Mouse (Mus musculus): ENCODE data around the gene Nmt1. TPM values are rescaled to one million over a fixed set of nuclear protein-coding genes. Genes with fewer than 3 reads are reported as not detected.

Gene Nmt1
- polyA plus RNA-seq, 1 experiment from 2014 or later: 32.1 TPM

DNA sequence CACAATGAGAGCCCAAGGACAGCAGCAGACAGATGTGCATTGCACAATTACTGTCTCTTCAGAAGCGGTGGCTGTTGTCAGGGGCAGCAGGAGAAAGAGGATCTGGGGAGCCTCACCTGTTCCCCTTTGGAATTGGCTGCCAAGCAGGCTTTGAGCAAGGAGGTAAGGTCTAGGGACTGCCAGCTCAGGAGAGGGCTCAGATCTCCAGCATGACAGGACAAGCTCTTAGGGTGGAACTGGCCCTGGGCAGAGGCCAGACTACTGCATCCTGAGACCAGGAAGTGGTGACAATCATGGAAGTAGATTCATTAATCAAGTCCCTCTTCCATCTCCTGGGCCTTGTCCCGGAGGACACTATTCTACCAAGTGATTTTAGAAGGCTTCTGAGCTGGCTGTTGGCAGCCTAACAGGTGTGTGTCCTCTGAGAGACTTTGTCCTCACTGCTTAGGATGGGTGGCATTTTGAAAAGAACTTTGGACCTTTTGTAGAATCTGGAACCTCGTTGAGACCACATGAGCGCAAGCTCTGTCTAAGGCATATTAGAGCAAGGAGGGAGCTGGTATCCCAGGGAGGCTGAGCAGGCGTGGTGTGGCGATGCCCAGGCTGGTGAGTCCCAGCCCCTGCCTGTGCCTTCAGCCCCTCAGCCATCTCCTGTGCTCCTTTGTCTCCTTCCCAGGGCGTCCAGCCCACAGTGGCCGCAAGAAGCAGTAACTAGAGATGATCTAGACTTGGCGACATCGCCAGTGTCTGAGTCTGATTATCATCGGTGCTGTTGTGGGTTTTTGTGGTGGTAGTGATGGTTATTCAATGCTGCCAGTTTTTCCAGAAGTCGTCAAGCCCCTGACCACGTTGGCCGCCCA is 38.4 kb downstream of the Nmt1 start:
- Histone ChIP-seq H3K4me1 (ENCODE audit: control insufficient read depth, low read depth, low read length) (no peaks in the 10 kb centered on the region), H3K27ac (ENCODE audit: low read length) (no peak overlapping the region), H3K4me2 (ENCODE audit: low read depth, low read length) (no peak overlapping the region), H3K9me3 (replicated peaks; ENCODE audit: control insufficient read depth, low read length) (no peaks in the 10 kb centered on the region), H3K9ac (ENCODE audit: low read depth, low read length) (no peak overlapping the region), H3K27me3 (ENCODE audit: control insufficient read depth, insufficient read depth, low read depth, low read length) (no peaks in the 10 kb centered on the region), H3K36me3 (ENCODE audit: control insufficient read depth, insufficient read depth) (peaks cover 56% of the 10 kb centered on the region), H3K4me3 (ENCODE audit: low read depth, low read length) (no peak overlapping the region)
- 86% methylated on average over 14 of the region's 14 CpGs for WGBS (ENCODE audit: insufficient replicate concordance)
- no peak for ATAC-seq (ENCODE audit: low read depth)

GRCm38 (mm10) chr11:103067051-103067361 is 39.0 kb downstream of the Nmt1 start:
- H3K36me3 ChIP-seq (ENCODE audit: control insufficient read depth, insufficient read depth): peaks cover 50% of the 10 kb centered on the region
- no peaks in the 10 kb centered on the region for H3K9me3 ChIP-seq (replicated peaks; ENCODE audit: control insufficient read depth, low read length)

GRCm38 (mm10) chr11:103067457-103068001 is 39.5 kb downstream of the Nmt1 start:
- peaks cover 49% of the 10 kb centered on the region for H3K36me3 ChIP-seq (ENCODE audit: control insufficient read depth, insufficient read depth)
- no peak for ATAC-seq (ENCODE audit: low read depth)

More at GRCm38 (mm10) chr11:103067051-103067361, 39.0 kb downstream of the Nmt1 start:
- H3K4me1 ChIP-seq (ENCODE audit: control insufficient read depth, low read depth, low read length): no peaks in the 10 kb centered on the region
- H3K27ac ChIP-seq (ENCODE audit: low read length): no peak overlapping the region
- H3K4me2 ChIP-seq (ENCODE audit: low read depth, low read length): no peak overlapping the region
- no peak overlapping the region for H3K9ac ChIP-seq (ENCODE audit: low read depth, low read length)
- no peak overlapping the region for H3K4me3 ChIP-seq (ENCODE audit: low read depth, low read length)
- no peaks in the 10 kb centered on the region for H3K27me3 ChIP-seq (ENCODE audit: control insufficient read depth, insufficient read depth, low read depth, low read length)
- ATAC-seq (ENCODE audit: low read depth): no peak
- 88% methylated on average over 6 of the region's 6 CpGs for WGBS (ENCODE audit: insufficient replicate concordance)

GRCm38 (mm10) chr11:103068272-103068671 is 40.3 kb downstream of the Nmt1 start:
- no peak overlapping the region for H3K27ac ChIP-seq (ENCODE audit: low read length)
- WGBS (ENCODE audit: insufficient replicate concordance): 93% methylated on average over 4 of the region's 4 CpGs
- H3K9me3 ChIP-seq (replicated peaks; ENCODE audit: control insufficient read depth, low read length): no peaks in the 10 kb centered on the region
- H3K4me1 ChIP-seq (ENCODE audit: control insufficient read depth, low read depth, low read length): no peaks in the 10 kb centered on the region
- no peak for ATAC-seq (ENCODE audit: low read depth)
- peaks cover 45% of the 10 kb centered on the region for H3K36me3 ChIP-seq (ENCODE audit: control insufficient read depth, insufficient read depth)
- H3K27me3 ChIP-seq (ENCODE audit: control insufficient read depth, insufficient read depth, low read depth, low read length): no peaks in the 10 kb centered on the region
- no peak overlapping the region for H3K9ac ChIP-seq (ENCODE audit: low read depth, low read length)
- H3K4me3 ChIP-seq (ENCODE audit: low read depth, low read length): no peak overlapping the region
- no peak overlapping the region for H3K4me2 ChIP-seq (ENCODE audit: low read depth, low read length)

More at GRCm38 (mm10) chr11:103067457-103068001, 39.5 kb downstream of the Nmt1 start:
- Histone ChIP-seq H3K27ac (ENCODE audit: low read length) (no peak overlapping the region), H3K4me1 (ENCODE audit: control insufficient read depth, low read depth, low read length) (no peaks in the 10 kb centered on the region), H3K9ac (ENCODE audit: low read depth, low read length) (no peak overlapping the region), H3K4me2 (ENCODE audit: low read depth, low read length) (no peak overlapping the region), H3K9me3 (replicated peaks; ENCODE audit: control insufficient read depth, low read length) (no peaks in the 10 kb centered on the region), H3K4me3 (ENCODE audit: low read depth, low read length) (no peak overlapping the region), H3K27me3 (ENCODE audit: control insufficient read depth, insufficient read depth, low read depth, low read length) (no peaks in the 10 kb centered on the region)
- WGBS (ENCODE audit: insufficient replicate concordance): 83% methylated on average over 8 of the region's 8 CpGs

GRCm38 (mm10) chr11:103068884-103069283 is 40.9 kb downstream of the Nmt1 start:
- H3K9me3 ChIP-seq (replicated peaks; ENCODE audit: control insufficient read depth, low read length): no peaks in the 10 kb centered on the region
- no peak overlapping the region for H3K4me3 ChIP-seq (ENCODE audit: low read depth, low read length)
- H3K4me1 ChIP-seq (ENCODE audit: control insufficient read depth, low read depth, low read length): no peaks in the 10 kb centered on the region
- ATAC-seq (ENCODE audit: low read depth): no peak
- 90% methylated on average over 11 of the region's 11 CpGs for WGBS (ENCODE audit: insufficient replicate concordance)
- H3K36me3 ChIP-seq (ENCODE audit: control insufficient read depth, insufficient read depth): peaks cover 40% of the 10 kb centered on the region
- no peak overlapping the region for H3K27ac ChIP-seq (ENCODE audit: low read length)
- no peak overlapping the region for H3K4me2 ChIP-seq (ENCODE audit: low read depth, low read length)
- H3K27me3 ChIP-seq (ENCODE audit: control insufficient read depth, insufficient read depth, low read depth, low read length): no peaks in the 10 kb centered on the region
- no peak overlapping the region for H3K9ac ChIP-seq (ENCODE audit: low read depth, low read length)

- Histone ChIP-seq H3K4me2 (ENCODE audit: low read depth, low read length) (no peak overlapping the region), H3K9me3 (replicated peaks; ENCODE audit: control insufficient read depth, low read length) (no peaks in the 10 kb centered on the region), H3K4me1 (ENCODE audit: control insufficient read depth, low read depth, low read length) (no peaks in the 10 kb centered on the region), H3K4me3 (ENCODE audit: low read depth, low read length) (no peak overlapping the region), H3K9ac (ENCODE audit: low read depth, low read length) (no peak overlapping the region), H3K36me3 (ENCODE audit: control insufficient read depth, insufficient read depth) (peaks cover 31% of the 10 kb centered on the region), H3K27ac (ENCODE audit: low read length) (no peak overlapping the region), H3K27me3 (ENCODE audit: control insufficient read depth, insufficient read depth, low read depth, low read length) (no peaks in the 10 kb centered on the region)
- 89% methylated on average over 2 of the region's 2 CpGs for WGBS (ENCODE audit: insufficient replicate concordance)
- ATAC-seq (ENCODE audit: low read depth): no peak
Observed at GRCm38 (mm10) chr11:103069731-103070130, 41.7 kb downstream of the Nmt1 start.

DNA sequence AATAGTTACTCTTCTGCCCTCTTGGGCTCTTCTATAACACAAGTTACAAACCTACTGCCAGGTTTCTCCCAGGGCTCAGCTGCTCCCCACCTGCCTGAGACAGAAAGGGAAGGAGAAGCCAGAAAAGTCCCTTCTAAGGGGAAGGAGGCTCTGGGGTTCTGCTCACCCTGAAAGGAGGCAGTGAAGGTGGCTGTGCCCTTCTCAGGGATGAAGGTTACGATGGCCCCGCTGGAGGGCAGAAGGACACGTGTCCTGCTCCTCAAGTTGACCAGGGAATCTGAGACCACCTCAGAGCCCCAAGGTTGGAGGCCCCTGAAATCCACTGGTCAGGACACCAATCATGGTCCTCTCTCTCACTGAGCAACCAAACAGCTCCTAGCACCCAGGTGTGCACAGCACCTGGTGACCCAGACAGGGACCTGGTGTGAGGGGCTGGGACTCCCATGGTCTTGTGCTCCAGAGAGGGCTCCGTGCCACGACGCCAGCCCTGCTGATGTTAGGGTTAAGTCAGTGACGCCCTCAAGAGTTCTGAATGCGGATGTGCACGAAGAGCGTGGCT is 42.4 kb downstream of the Nmt1 start:
- H3K4me3 ChIP-seq (ENCODE audit: low read depth, low read length): no peak overlapping the region
- no peaks in the 10 kb centered on the region for H3K27me3 ChIP-seq (ENCODE audit: control insufficient read depth, insufficient read depth, low read depth, low read length)
- H3K9ac ChIP-seq (ENCODE audit: low read depth, low read length): no peak overlapping the region
- no peaks in the 10 kb centered on the region for H3K4me1 ChIP-seq (ENCODE audit: control insufficient read depth, low read depth, low read length)
- no peak for ATAC-seq (ENCODE audit: low read depth)
- H3K9me3 ChIP-seq (replicated peaks; ENCODE audit: control insufficient read depth, low read length): no peaks in the 10 kb centered on the region
- H3K27ac ChIP-seq (ENCODE audit: low read length): no peak overlapping the region
- 82% methylated on average over 10 of the region's 10 CpGs for WGBS (ENCODE audit: insufficient replicate concordance)
- H3K36me3 ChIP-seq (ENCODE audit: control insufficient read depth, insufficient read depth): peaks cover 27% of the 10 kb centered on the region
- no peak overlapping the region for H3K4me2 ChIP-seq (ENCODE audit: low read depth, low read length)

- Histone ChIP-seq H3K4me2 (ENCODE audit: low read depth, low read length) (no peak overlapping the region), H3K9ac (ENCODE audit: low read depth, low read length) (no peak overlapping the region), H3K27me3 (ENCODE audit: control insufficient read depth, insufficient read depth, low read depth, low read length) (no peaks in the 10 kb centered on the region; the same call in none of the 2 replicates), H3K4me3 (ENCODE audit: low read depth, low read length) (no peak overlapping the region), H3K9me3 (replicated peaks; ENCODE audit: control insufficient read depth, low read length) (no peaks in the 10 kb centered on the region), H3K27ac (ENCODE audit: low read length) (no peak overlapping the region), H3K36me3 (ENCODE audit: control insufficient read depth, insufficient read depth) (0 out of 2 replicates have a peak, but pooled peaks cover 5% of the 10 kb centered on the region), H3K4me1 (ENCODE audit: control insufficient read depth, low read depth, low read length) (no peaks in the 10 kb centered on the region)
- ATAC-seq (ENCODE audit: low read depth): no peak
- 83% methylated on average over 7 of the region's 7 CpGs for WGBS (ENCODE audit: insufficient replicate concordance)
Observed at GRCm38 (mm10) chr11:103073671-103074070, 45.7 kb downstream of the Nmt1 start.

DNA sequence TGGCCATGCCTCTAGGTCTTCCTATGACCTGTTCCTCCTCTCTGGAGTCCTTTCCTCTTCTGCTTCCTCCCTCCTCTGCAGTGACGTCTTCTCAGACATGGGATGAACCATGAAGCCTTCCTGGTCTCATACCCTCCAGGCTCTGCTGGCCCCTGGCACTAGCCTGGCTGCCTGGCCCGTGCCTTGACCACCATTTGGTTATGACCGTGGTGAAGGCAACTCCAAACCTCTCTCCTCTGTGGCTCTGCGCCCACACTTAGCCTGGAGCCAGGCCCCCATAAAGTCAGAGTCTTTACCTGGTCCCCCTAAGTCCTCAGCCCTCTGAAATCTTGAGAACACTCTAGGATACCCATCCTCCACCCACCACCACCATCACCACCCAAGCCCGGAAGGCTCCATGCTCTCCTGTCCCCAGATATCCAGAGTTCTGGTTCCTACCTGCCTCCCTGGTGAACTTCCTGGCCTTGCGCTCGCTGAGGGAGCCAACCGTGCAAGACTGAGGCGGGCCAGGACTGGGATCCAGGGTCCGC is 46.2 kb downstream of the Nmt1 start:
- Histone ChIP-seq H3K4me2 (ENCODE audit: low read depth, low read length) (no peak overlapping the region), H3K27me3 (ENCODE audit: control insufficient read depth, insufficient read depth, low read depth, low read length) (peaks cover 1% of the 10 kb centered on the region), H3K27ac (ENCODE audit: low read length) (no peak overlapping the region), H3K9ac (ENCODE audit: low read depth, low read length) (no peak overlapping the region), H3K4me1 (ENCODE audit: control insufficient read depth, low read depth, low read length) (no peaks in the 10 kb centered on the region), H3K9me3 (replicated peaks; ENCODE audit: control insufficient read depth, low read length) (no peaks in the 10 kb centered on the region), H3K4me3 (ENCODE audit: low read depth, low read length) (no peak overlapping the region), H3K36me3 (ENCODE audit: control insufficient read depth, insufficient read depth) (0 out of 2 replicates have a peak, but pooled peaks cover under 1% of the 10 kb centered on the region)
- no peak for ATAC-seq (ENCODE audit: low read depth)
- WGBS (ENCODE audit: insufficient replicate concordance): 59% methylated on average over 10 of the region's 10 CpGs
